Mouse (Mus musculus): ENCODE results near the gene Sipa1l2. TPM values are rescaled to one million over a fixed set of nuclear protein-coding genes. Genes with fewer than 3 reads are reported as not detected.

The Sipa1l2 gene
- 0.01 and 0.02 TPM in 2 replicates for polyA plus RNA-seq (2012)

DNA sequence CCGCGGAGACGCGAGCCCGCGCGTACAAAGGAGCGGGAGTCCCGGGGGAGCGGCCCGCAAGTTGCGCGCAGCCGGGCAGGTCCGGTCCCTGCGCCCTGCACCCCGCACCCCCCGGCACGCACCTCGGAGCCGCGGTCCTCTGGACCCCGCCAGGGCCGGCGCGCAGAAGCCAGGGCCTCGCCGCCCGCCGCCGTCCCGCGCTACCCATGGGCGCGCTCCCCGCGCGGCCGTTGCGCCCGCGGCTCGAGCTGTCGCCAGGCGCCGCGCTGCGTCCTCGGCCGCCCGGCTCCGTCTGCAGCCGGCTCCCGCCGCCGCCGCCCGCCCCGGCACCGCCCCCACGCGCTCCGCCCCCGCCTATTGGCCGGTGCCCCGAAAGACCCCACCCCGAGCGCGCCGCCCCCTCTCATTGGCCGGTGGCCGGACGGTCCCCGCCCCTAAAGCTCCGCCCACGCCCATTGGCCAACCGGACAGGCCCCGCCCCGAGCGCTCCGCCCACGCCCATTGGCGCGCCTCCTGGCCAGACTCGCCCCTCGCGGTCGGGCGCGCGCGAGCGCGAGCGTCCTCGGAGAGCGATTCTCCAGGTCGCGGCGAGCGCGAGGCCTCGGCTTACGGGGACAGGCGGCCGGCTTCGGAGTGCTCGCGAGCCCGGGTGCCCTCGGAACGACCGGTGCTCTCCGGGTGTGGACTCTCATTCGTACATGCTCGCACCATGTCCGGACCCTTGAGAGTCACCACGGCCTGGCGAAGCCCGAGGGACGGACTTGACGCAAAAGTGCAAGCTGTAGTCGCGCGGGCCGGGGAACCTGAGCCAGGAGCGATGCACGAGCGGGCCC, at the start of gene Sipa1l2:
TSS of gene Sipa1l2 (minus strand) at position 276 of the 833 bp plus-strand sequence.
- H3K4me3 ChIP-seq (replicated peaks): peak within 1 kb of the TSS; percentile 57
- no peak for TF ChIP-seq GATA1 (IDR thresholded peaks at IDR 0.05; ENCODE audit: low read length)
- no peak for TF ChIP-seq TAL1 (IDR thresholded peaks at IDR 0.05; ENCODE audit: low read length)
- H3K36me3 ChIP-seq (ENCODE audit: control insufficient read depth): no peaks in the 10 kb centered on the region
- peaks cover 45% of the 10 kb centered on the region for H3K27me3 ChIP-seq (ENCODE audit: control insufficient read depth)
- H3K9me3 ChIP-seq (ENCODE audit: control insufficient read depth, low read length): peaks cover 2% of the 10 kb centered on the region; the same call in 1 of the 2 replicates
- H3K4me1 ChIP-seq (ENCODE audit: control insufficient read depth): peaks cover 19% of the 10 kb centered on the region

DNA sequence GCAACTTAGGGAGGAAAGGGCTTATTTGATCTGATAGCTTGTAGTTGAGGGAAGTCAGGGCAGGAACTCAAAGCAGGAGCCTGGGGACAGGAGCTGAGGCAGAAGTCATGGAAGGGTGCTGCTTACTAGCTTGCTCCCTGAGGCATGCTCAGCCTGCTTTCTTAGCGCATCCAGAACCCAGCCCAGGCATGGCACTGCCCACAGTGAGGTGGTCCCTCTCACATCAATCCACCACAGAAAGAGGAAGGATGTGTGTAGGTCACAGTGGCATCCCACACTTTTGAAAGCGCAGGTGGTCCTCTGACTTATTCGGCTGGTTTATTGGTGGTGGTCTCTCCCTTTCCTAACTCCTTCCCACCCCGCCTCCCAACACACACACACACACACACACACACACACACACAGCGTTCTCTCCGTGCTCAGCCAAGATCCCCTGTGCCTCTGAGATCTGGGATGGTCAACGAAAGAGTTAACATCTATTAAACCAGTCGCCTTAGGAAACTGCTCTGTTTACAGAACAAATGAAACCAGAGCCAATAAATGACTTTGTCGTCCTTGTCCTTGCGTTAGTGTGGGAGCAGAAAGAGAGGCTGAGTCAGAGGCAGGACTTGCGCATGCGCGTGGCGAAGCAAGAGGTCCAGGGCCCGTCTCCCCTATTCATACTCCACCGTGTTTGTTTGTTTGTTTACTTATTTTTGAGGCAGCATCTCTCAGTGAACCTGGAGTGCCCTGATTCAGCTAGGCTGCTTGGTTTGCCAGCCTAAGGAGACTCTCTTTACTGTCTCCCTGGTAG, 49.1 kb upstream of the Sipa1l2 start:
- H3K4me3 ChIP-seq (replicated peaks): no peak overlapping the region
- H3K4me1 ChIP-seq (ENCODE audit: control insufficient read depth): no peaks in the 10 kb centered on the region
- no peaks in the 10 kb centered on the region for H3K36me3 ChIP-seq (ENCODE audit: control insufficient read depth)

DNA sequence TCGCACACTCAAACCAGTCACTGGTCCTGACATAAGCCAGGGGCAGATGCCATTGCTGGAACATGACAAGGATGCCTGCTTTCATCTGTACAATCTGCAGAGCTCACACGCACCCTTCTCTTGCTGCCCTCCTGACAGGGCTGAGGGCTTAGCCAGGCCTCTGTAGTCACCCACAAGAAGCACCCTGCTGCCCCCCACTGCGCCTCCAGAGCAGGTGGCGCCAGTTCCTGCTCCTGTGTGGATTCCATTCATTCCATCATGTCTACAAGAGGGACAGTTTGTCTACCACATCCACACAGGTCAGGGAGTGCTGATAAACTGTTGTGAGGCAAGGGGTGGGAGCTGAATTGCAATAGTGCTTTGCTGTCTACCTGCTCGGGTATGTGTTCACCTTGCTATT, 47.3 kb upstream of the Sipa1l2 start:
- no peaks in the 10 kb centered on the region for H3K4me1 ChIP-seq (ENCODE audit: control insufficient read depth)
- H3K9me3 ChIP-seq (ENCODE audit: control insufficient read depth, low read length): peaks cover 7% of the 10 kb centered on the region; the same call in 1 of the 2 replicates
- TF ChIP-seq GATA1 (IDR thresholded peaks at IDR 0.05; ENCODE audit: low read length): no peak
- TF ChIP-seq TAL1 (IDR thresholded peaks at IDR 0.05; ENCODE audit: low read length): no peak
- no peaks in the 10 kb centered on the region for H3K36me3 ChIP-seq (ENCODE audit: control insufficient read depth)
- H3K4me3 ChIP-seq (replicated peaks): no peak overlapping the region
- H3K27me3 ChIP-seq (ENCODE audit: control insufficient read depth): no peaks in the 10 kb centered on the region

More for the DNA sequence above, 49.1 kb upstream of the Sipa1l2 start:
- TF ChIP-seq TAL1 (IDR thresholded peaks at IDR 0.05; ENCODE audit: low read length) (no peak), GATA1 (IDR thresholded peaks at IDR 0.05; ENCODE audit: low read length) (no peak)
- no peaks in the 10 kb centered on the region for H3K27me3 ChIP-seq (ENCODE audit: control insufficient read depth)
- H3K9me3 ChIP-seq (ENCODE audit: control insufficient read depth, low read length): 0 out of 2 replicates have a peak, but pooled peaks cover 3% of the 10 kb centered on the region

DNA sequence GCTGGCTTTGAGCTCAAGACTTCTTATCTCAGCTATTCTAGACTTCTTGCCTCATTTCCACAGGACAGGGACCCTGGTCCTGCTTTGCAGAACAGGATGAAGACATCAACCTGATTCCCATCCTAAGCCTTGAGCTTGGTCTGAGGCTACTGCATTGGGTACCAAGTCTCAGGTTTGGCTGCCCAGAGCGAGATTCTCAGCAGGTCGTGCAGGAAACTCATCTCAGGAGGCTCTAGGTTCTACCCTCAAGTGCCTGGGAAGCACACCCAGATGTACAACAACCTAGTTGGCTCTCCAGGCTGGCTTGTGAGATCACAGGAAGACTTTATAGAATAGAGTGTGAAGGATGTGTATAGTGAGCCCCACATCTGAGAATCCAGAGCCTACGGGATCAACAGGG, 46.4 kb upstream of the Sipa1l2 start:
- Histone ChIP-seq H3K9me3 (ENCODE audit: control insufficient read depth, low read length) (peaks cover 7% of the 10 kb centered on the region; the same call in 1 of the 2 replicates), H3K27me3 (ENCODE audit: control insufficient read depth) (no peaks in the 10 kb centered on the region), H3K4me3 (replicated peaks) (no peak overlapping the region), H3K4me1 (ENCODE audit: control insufficient read depth) (no peaks in the 10 kb centered on the region), H3K36me3 (ENCODE audit: control insufficient read depth) (no peaks in the 10 kb centered on the region)
- TF ChIP-seq TAL1 (IDR thresholded peaks at IDR 0.05; ENCODE audit: low read length) (no peak), GATA1 (IDR thresholded peaks at IDR 0.05; ENCODE audit: low read length) (no peak)

DNA sequence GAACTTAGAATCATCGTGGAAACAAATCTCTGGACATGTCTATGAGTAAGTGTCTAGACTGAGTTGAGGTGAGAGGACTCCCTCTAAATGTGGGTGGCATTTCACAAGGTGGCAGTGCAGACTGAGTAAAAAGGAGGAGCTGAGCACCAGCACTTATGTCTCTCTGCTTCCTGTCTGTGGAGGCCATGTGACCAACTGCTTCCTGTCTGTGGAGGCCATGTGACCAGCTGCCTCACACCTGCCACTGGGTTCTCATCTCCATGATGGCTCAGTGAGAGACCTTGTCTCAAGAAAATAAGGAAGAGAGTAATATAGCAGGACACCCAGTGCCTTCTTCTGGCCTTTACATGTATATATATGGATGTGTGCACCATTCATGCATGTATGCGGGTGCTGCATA, 43.9 kb upstream of the Sipa1l2 start:
- Histone ChIP-seq H3K4me3 (replicated peaks) (no peak overlapping the region), H3K9me3 (ENCODE audit: control insufficient read depth, low read length) (peaks cover 6% of the 10 kb centered on the region; the same call in 1 of the 2 replicates), H3K36me3 (ENCODE audit: control insufficient read depth) (no peaks in the 10 kb centered on the region), H3K27me3 (ENCODE audit: control insufficient read depth) (no peaks in the 10 kb centered on the region), H3K4me1 (ENCODE audit: control insufficient read depth) (no peaks in the 10 kb centered on the region)
- no peak for TF ChIP-seq GATA1 (IDR thresholded peaks at IDR 0.05; ENCODE audit: low read length)

DNA sequence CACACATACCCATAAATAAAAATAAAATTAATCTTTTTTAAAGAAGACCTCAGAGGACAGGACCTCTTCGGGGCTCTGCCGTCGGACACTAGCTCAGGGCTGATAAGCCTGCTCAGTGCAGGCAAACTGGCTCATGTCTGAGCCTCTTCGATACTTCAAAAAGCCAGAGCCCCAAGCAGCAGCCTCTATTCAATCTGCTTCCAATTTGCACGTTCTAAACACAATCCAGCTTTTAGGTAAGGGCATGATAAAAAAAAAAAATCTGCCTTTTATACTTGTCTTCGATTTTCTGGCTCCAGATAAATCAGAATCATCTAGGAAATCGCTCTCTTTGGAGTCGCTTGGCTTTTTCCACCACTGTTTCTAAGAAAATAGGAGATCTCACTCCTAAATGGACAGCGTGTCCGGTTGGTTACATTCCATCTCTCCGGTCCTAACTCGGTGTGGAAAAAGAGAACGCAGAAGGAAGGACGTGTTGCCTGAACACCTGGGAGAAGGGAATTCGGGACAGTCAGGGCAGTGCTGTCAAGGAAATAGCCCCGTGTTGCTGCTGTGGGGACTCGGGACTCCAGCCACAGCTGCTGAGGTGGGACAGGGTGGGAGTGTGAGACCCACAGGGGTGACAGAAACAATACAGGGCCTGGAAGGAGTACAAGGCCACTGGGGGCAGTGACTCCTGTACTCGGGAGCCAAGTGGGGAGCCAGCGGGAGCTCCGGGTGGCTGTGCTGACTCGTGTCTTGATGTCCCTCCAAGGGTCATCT, 42.4 kb upstream of the Sipa1l2 start:
- TF ChIP-seq GATA1 (IDR thresholded peaks at IDR 0.05; ENCODE audit: low read length): no peak
- TF ChIP-seq TAL1 (IDR thresholded peaks at IDR 0.05; ENCODE audit: low read length): no peak
- Histone ChIP-seq H3K9me3 (ENCODE audit: control insufficient read depth, low read length) (peaks cover 5% of the 10 kb centered on the region; the same call in 1 of the 2 replicates), H3K27me3 (ENCODE audit: control insufficient read depth) (no peaks in the 10 kb centered on the region), H3K36me3 (ENCODE audit: control insufficient read depth) (no peaks in the 10 kb centered on the region), H3K4me3 (replicated peaks) (no peak overlapping the region), H3K4me1 (ENCODE audit: control insufficient read depth) (no peaks in the 10 kb centered on the region)

DNA sequence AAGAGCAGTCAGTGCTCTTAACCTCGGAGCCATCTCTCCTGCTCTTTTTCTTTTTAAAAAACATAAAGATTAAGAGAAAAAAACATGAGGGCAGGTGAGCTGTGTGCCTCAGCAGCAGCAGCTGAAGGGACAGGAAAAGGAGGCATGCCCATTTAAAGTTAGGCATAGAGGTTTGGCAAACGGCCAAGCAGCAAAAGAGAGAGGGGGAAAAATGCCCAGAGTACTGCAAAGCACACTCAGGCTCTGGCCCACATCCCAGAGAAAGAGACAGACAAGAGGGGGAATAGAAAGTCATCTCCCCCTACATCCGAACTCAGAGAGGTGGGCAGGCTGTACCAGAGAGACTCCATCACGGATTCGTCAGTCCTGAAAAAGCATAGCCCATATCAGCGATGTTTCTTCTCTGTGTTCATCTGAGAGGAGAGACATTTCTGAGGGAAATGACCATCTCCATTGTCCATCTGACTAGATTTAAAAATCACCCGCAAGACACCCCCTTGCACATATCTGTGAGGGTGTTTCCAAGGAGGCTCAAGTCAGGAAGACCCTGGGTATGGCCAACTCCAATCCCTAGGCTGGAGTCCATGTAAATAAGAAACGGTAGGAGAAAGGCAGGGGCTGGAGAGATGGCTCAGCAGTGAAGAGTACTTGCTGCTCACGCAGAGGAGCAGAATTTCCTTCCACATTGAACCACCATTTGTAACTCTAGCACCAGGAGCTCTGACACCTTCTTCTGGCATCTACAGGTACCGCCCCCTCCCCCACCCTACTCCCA, 41.6 kb upstream of the Sipa1l2 start:
- peaks cover 5% of the 10 kb centered on the region; the same call in 1 of the 2 replicates for H3K9me3 ChIP-seq (ENCODE audit: control insufficient read depth, low read length)
- TF ChIP-seq GATA1 (IDR thresholded peaks at IDR 0.05; ENCODE audit: low read length) (no peak), TAL1 (IDR thresholded peaks at IDR 0.05; ENCODE audit: low read length) (no peak)
- H3K4me1 ChIP-seq (ENCODE audit: control insufficient read depth): no peaks in the 10 kb centered on the region
- no peaks in the 10 kb centered on the region for H3K27me3 ChIP-seq (ENCODE audit: control insufficient read depth)
- H3K36me3 ChIP-seq (ENCODE audit: control insufficient read depth): no peaks in the 10 kb centered on the region
- no peak overlapping the region for H3K4me3 ChIP-seq (replicated peaks)

DNA sequence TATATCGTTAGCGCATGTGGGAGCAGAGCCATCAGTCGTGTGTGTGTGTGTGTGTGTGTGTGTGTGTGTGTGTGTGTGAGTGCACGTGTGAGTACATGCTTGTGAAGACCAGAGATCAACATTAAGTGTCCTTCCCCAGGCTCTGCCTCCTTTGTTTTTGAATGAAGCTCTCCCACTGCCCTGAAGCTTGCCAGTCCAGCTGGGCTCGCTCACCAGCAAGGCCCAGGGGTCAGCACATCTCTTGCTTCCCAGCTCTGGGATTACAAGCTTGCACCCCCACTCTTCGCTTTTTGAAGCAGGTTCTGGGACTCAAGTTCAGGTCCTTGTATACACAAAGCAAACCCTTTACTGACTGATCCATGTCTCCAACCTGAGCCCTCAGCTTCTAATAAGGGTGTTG, 40.1 kb upstream of the Sipa1l2 start:
- TF ChIP-seq GATA1 (IDR thresholded peaks at IDR 0.05; ENCODE audit: low read length): no peak
- TF ChIP-seq TAL1 (IDR thresholded peaks at IDR 0.05; ENCODE audit: low read length): no peak
- H3K9me3 ChIP-seq (ENCODE audit: control insufficient read depth, low read length): peaks cover 5% of the 10 kb centered on the region; the same call in 1 of the 2 replicates
- no peaks in the 10 kb centered on the region for H3K4me1 ChIP-seq (ENCODE audit: control insufficient read depth)
- no peak overlapping the region for H3K4me3 ChIP-seq (replicated peaks)
- H3K27me3 ChIP-seq (ENCODE audit: control insufficient read depth): no peaks in the 10 kb centered on the region
- no peaks in the 10 kb centered on the region for H3K36me3 ChIP-seq (ENCODE audit: control insufficient read depth)
